Mouse (Mus musculus) spleen, postnatal 4 days (tissue): ENCODE measurements around the gene Baz2a.
"Not testable (repeated sequence)": the region's sequence is repeated elsewhere in the genome, so short reads cannot be mapped to it uniquely, and the experiment has no call there.

Source experiments
- DNase-seq, 2 experiments: peaks; one replicate each; pipeline ENCODE4 v3.0.0; 2022; ENCODE audit warnings: low spot score in 2 of 2

Baz2a gene

GRCm38 (mm10) chr10:128091564-128092505 is at the start of gene Baz2a:
Gene Baz2a (plus strand): TSS chr10:128091577.
- DNase-seq = peak; percentile 73 to 86

GRCm38 (mm10) chr10:128041636-128042035 is 49.7 kb upstream of the Baz2a start:
- DNase-seq = no peak

DNA sequence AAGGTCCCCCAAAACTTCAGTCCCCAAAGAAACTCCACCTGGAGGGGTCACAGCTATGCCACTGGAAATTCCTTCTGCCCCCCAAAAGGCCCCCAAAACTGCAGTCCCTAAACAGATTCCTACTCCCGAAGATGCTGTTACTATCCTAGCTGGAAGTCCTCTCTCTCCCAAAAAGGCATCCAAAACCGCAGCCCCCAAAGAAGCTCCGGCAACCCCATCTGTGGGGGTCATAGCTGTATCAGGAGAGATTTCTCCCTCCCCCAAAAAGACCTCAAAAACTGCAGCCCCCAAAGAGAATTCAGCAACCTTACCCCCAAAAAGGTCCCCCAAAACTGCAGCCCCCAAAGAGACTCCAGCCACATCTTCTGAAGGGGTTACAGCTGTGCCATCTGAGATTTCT is 48.9 kb upstream of the Baz2a start:
- no peak for DNase-seq

GRCm38 (mm10) chr10:128043041-128043835 is 48.1 kb upstream of the Baz2a start:
- DNase-seq = peak in 1 of 2 experiments; percentile 63

- no peak for DNase-seq
These were observed 43.2 kb upstream of the Baz2a start for GRCm38 (mm10) chr10:128048157-128048556.

DNA sequence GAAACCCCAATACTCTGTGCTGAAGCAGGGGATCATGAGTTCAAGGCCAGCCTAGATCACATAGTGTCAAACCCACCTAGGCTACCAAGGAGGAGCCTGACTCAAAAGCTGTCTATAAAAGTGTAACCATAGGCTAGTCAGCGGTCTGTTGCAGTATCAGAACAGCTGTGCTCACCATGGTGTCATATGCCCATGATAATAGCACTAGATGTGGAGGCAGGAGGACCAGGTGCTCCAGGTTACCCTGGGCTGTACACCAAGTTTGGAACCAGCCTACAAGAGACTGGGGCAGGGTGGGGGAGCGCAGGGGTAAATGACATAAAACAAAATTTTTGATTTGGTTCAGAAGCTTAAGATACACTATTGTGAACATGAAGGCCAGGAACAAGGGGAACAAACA is 41.6 kb upstream of the Baz2a start:
- no peak for DNase-seq

DNA sequence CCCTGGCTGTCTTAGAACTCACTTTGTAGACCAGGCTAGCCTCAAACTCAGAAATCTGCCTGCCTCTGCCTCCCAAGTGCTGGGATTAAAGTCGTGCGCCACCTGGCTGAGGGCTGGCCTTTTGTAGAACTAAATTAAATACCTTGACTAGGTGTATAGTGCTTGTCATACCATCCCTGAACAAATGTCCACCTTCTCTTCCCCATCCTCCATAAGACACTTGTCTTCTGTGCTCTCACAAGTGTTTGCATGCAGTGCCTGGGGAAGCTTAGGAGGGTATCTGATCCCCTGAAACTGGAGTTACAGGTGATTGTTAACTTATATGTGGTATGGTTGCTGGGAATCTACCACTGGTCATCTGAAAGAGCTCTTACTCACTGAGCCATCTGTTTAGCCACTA is 41.0 kb upstream of the Baz2a start:
- no peak for DNase-seq

DNA sequence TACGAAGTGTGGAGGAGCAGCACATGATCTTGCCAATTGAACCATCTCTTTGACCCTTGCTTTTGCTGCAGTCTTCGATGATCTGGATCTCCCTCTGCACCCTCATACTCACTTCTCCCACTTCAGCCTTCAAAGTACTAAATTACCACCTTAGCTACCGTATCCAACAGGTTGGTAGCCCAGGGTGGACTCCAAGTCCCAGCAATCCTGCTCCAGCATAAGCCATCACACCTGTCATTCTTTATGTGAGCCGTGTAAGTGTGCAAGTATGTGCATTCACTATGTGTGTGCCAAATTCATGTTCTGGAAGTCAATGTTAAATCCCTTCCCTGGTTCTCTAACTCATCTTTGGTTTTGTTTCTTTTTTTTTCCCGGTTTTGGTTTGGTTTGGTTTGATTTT is 39.8 kb upstream of the Baz2a start:
- DNase-seq = no peak

DNA sequence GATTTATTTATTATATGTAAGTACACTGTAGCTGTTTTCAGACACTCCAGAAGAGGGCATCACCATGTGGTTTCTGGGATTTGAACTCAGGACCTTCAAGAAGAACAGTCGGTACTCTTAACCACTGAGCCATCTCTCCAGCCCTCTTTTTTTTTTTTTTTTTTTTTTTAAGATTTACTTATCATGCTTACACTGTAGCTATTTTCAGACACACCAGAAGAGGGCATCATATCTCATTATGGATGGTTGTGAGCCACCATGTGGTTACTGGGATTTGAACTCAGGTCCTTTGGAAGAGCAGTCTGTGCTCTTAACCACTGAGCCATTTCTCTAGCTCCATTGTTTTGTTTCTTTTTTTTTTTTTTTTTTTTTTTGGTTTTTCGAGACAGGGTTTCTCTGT is 39.2 kb upstream of the Baz2a start:
- DNase-seq = not testable (repeated sequence)

GRCm38 (mm10) chr10:128053001-128053400 is 38.4 kb upstream of the Baz2a start:
- DNase-seq = no peak

DNA sequence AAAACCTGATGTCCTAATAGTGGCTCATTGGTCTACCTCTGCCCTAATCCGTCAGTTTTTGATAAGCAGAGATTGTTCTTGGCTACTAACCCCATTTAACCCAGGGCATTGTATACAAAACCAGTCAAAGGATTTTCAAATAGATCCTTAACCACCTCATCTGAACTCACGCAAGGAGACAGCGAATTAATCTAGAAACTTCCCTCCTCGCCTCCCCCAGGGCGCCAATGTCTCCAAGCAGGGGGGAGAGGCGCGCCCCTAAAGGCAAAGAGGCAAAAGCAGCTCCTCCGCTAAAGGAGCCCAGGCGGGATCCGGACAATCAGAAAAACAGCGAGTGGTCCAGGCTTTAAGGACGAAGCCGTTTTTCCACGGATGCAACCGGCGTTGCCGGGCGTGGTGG is 33.2 kb upstream of the Baz2a start:
- no peak for DNase-seq

- DNase-seq = peak; percentile 97 to 99
These were observed 32.7 kb upstream of the Baz2a start, which contains the start of gene Ptges3 for GRCm38 (mm10) chr10:128058601-128059151. Gene Ptges3 (plus strand): TSS chr10:128058954.

- DNase-seq = peak; percentile 65 to 85
These were observed 32.0 kb upstream of the Baz2a start for GRCm38 (mm10) chr10:128059207-128059981.

DNA sequence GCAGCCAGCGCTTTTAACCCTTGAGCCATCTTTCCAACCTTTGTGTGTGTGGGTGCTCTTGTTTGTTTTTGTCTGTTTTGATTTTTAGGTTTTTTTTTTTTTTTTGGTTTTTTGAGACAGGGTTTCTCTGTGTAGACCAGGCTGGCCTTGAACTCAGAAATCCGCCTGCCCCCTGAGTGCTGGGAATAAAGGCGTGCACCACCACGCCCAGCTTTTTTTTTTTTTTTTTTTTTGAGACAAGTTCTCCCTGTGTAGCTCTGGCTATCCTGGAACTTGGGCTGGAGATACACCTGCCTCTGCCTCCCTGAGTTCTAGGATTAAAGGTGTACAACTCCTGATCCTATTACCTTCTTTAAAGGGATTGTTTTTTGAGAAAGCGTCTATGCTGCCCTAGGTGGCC is 30.3 kb upstream of the Baz2a start:
- no peak for DNase-seq

GRCm38 (mm10) chr10:128062221-128062989 is 29.0 kb upstream of the Baz2a start:
- no peak for DNase-seq

- no peak for DNase-seq
These were observed 25.3 kb upstream of the Baz2a start for GRCm38 (mm10) chr10:128066072-128066471.

- DNase-seq = no peak
These were observed 22.2 kb upstream of the Baz2a start for GRCm38 (mm10) chr10:128069201-128069600.

- not testable (repeated sequence) for DNase-seq
These were observed 20.9 kb upstream of the Baz2a start for GRCm38 (mm10) chr10:128070432-128070831.

DNA sequence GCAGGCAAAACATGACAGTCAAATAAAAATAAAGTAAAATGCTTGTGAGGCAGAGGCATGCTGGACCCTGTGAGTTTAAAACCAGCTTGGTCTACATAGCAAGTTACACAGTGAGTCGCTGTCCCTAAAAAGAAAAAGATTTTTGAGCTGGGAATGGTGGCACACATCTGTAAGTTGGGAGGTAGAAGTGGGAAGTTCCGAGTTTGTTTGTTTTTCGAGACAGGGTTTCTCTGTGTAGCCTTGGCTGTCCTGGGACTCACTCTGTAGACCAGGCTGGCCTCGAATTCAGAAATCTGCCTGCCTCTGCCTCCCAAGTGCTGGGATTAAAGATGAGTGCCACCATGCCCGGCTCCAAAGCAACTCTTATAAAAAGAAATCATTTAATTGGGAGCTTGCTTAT is 13.1 kb upstream of the Baz2a start:
- DNase-seq = not testable (repeated sequence)

- no peak for DNase-seq
These were observed 10.9 kb upstream of the Baz2a start for GRCm38 (mm10) chr10:128080496-128080895.
